Mouse (Mus musculus) gonadal fat pad, adult 2 months (tissue): ENCODE data around the gene Zcchc14. TPM values are rescaled to one million over a fixed set of nuclear protein-coding genes. Genes with fewer than 3 reads are reported as not detected.

Experiments used
- DNase-seq: peaks from one replicate; pipeline ENCODE4 v3.0.0-alpha.2; 2012; ENCODE audit warnings: low read depth
- polyA plus RNA-seq: library from polyadenylated mRNA; depleted of rRNA; stranded (reverse); fragments of >200 nt; gene quantifications from 2 replicates; pipeline ENCODE4 v1.2.3, GENCODE M21; 2012; rRNA removed

Gene Zcchc14
- polyA plus RNA-seq, 1 experiment, result 18.2 TPM

GRCm38 (mm10) chr8:121551065-121551985 lies 101.4 kb downstream of the Zcchc14 start:
- DNase-seq, result no peak

DNA sequence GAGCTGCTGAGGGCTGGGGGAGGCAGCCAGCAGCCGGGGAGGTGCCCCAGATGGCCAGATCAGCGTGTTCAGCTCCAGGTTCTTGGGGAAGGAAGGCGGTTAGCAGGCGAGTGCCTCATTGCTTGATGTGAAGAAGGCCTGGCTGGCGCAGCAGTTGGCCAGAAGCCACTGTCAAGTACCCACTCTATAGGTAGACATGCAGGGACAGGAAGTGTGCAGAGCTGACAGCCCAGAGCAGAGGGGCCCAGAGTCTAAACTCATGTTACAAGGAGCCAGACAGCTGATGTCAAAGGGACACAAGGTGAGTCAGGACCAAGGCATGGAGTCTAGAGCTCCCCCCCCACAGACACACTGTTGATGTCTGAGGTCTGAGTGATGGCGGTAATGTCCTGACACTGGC lies 102.6 kb downstream of the Zcchc14 start:
- DNase-seq, result no peak

Other genes with a start within 250 kb of the Zcchc14 start
- gene 1700018B08Rik, start 108.6 kb downstream of the Zcchc14 start, polyA plus RNA-seq, result 0.92 and 2.0 TPM in 2 replicates
- gene Fbxo31, start 74.1 kb downstream of the Zcchc14 start, polyA plus RNA-seq, result 26.5 and 37.6 TPM in 2 replicates
- gene Map1lc3b, start 62.5 kb downstream of the Zcchc14 start, polyA plus RNA-seq, result 76.9 and 94.2 TPM in 2 replicates
- gene Jph3, start 76.7 kb upstream of the Zcchc14 start, polyA plus RNA-seq, result 0.06 and 0.08 TPM in 2 replicates
- gene Klhdc4, start 176.7 kb upstream of the Zcchc14 start, polyA plus RNA-seq, result 16.5 and 22.0 TPM in 2 replicates